Mouse (Mus musculus) midbrain, embryonic 11.5 days (tissue): ENCODE data around the gene Pld2. TPM values are rescaled to one million over a fixed set of nuclear protein-coding genes. Genes with fewer than 3 reads are reported as not detected.

ENCODE experiments used
- ATAC-seq: fragments of 200-750 bp; cut with Nextera tagmentation; 2 replicates; pipeline ENCODE4 v1.8.0; 2017; ENCODE audit warnings: moderate TSS enrichment, moderate library complexity; ENCODE audit not compliant: low FRiP score
- DNase-seq: peaks from one replicate; pipeline ENCODE4 v3.0.0; 2015; ENCODE audit warnings: low spot score; ENCODE audit errors: missing footprints
- H3K27ac ChIP-seq: fragments of 300-500 bp; sonication (generic); 2 replicates; pipeline ENCODE4 v1.5.1; 2014; ENCODE audit warnings: low read depth, low read length
- H3K27me3 ChIP-seq: fragments of 300-500 bp; sonication (generic); 2 replicates; pipeline ENCODE4 v1.6.1; 2014; ENCODE audit warnings: mild to moderate bottlenecking, low read length, moderate library complexity, mixed read lengths; ENCODE audit not compliant: control insufficient read depth, insufficient read depth
- H3K36me3 ChIP-seq: fragments of 300-500 bp; sonication (generic); 2 replicates; pipeline ENCODE4 v1.6.1; 2014; ENCODE audit warnings: mild to moderate bottlenecking, low read length, moderate library complexity, mixed read lengths; ENCODE audit not compliant: control insufficient read depth, insufficient read depth
- H3K4me1 ChIP-seq: fragments of 300-500 bp; sonication (generic); 2 replicates; pipeline ENCODE4 v1.6.1; 2014; ENCODE audit warnings: low read length; ENCODE audit not compliant: control insufficient read depth, insufficient read depth
- H3K4me2 ChIP-seq: fragments of 300-500 bp; sonication (generic); 2 replicates; pipeline ENCODE4 v1.6.1; 2014; ENCODE audit warnings: mild to moderate bottlenecking, moderate library complexity
- H3K4me3 ChIP-seq: fragments of 300-500 bp; sonication (generic); 2 replicates; pipeline ENCODE4 v1.5.1; 2014; ENCODE audit warnings: low read depth, low read length
- H3K9ac ChIP-seq: fragments of 300-500 bp; sonication (generic); 2 replicates; pipeline ENCODE4 v1.6.1; 2014; ENCODE audit warnings: low read length
- H3K9me3 ChIP-seq: fragments of 300-500 bp; sonication (generic); 2 replicates; pipeline ENCODE4 v1.6.1; 2016; ENCODE audit warnings: low read length; ENCODE audit not compliant: control insufficient read depth
- WGBS: fragments of 180-500 bp; shearing (Covaris S2); extraction: QIAGEN DNeasy Blood & Tissue Kit; methylation state at CpG from one replicate; pipeline ENCODE4 v1.1.7; 2014; 5-methylcytosine and 5-hydroxymethylcytosine counted together
- polyA plus RNA-seq: library from polyadenylated mRNA; unstranded; fragments of >200 nt; fragmentation: Nextera tagmentation; extraction: Ambion mirVana; gene quantifications from 2 replicates; pipeline ENCODE4 v1.2.1, GENCODE M21; 2014

The Pld2 gene
- polyA plus RNA-seq, 1 experiment from 2014 or later: 3.5 TPM

GRCm38 (mm10) chr11:70540928-70541327 lies 1.1 kb downstream of the Pld2 start:
- no peak overlapping the region for H3K27ac ChIP-seq
- H3K4me3 ChIP-seq: no peak overlapping the region
- no peaks in the 10 kb centered on the region for H3K36me3 ChIP-seq
- H3K9ac ChIP-seq: no peak overlapping the region
- no peaks in the 10 kb centered on the region for H3K9me3 ChIP-seq
- WGBS: 84% methylated on average over 7 of the region's 7 CpGs
- peak overlapping the region; percentile 82 for H3K4me2 ChIP-seq
- H3K4me1 ChIP-seq: 0 out of 2 replicates have a peak, but pooled peaks cover 3% of the 10 kb centered on the region
- DNase-seq: no peak
- H3K27me3 ChIP-seq: peaks cover 13% of the 10 kb centered on the region
- ATAC-seq: no peak

GRCm38 (mm10) chr11:70541415-70541814 lies 1.6 kb downstream of the Pld2 start:
- no peak for DNase-seq
- 79% methylated on average over 5 of the region's 5 CpGs for WGBS

GRCm38 (mm10) chr11:70544496-70544895 lies 4.6 kb downstream of the Pld2 start:
- Histone ChIP-seq H3K9ac (no peak overlapping the region), H3K9me3 (no peaks in the 10 kb centered on the region), H3K4me2 (no peak overlapping the region), H3K4me3 (no peak overlapping the region), H3K27ac (no peak overlapping the region), H3K27me3 (peaks cover 13% of the 10 kb centered on the region), H3K4me1 (0 out of 2 replicates have a peak, but pooled peaks cover 3% of the 10 kb centered on the region), H3K36me3 (no peaks in the 10 kb centered on the region)
- WGBS: 73% methylated on average over 7 of the region's 7 CpGs
- no peak for ATAC-seq
- no peak for DNase-seq

More at GRCm38 (mm10) chr11:70541415-70541814, 1.6 kb downstream of the Pld2 start:
- Histone ChIP-seq H3K9ac (no peak overlapping the region), H3K36me3 (no peaks in the 10 kb centered on the region), H3K27ac (no peak overlapping the region), H3K4me2 (no peak overlapping the region), H3K4me3 (no peak overlapping the region), H3K9me3 (no peaks in the 10 kb centered on the region), H3K4me1 (0 out of 2 replicates have a peak, but pooled peaks cover 3% of the 10 kb centered on the region), H3K27me3 (peaks cover 13% of the 10 kb centered on the region)
- ATAC-seq: no peak

DNA sequence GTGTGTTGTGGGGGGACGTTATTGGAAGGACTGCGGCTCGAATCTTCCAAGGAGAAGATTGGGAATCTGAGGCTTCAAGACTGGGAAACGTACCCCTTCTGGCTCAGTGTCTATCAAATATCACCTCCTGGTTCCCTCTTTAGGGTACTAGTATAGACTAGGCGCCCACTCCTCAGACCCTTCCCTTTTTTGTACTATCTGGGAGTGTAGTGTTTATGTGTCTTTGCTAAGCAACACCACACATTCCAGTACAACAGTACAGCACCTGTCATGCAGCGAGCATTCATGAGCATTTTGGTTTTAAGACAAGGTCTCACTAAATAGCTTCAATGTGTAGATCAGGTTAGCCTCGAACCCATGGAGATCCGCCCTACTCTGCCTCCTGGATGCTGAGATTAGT lies 11.7 kb downstream of the Pld2 start:
- ATAC-seq: no peak
- H3K9ac ChIP-seq: no peak overlapping the region
- no peak overlapping the region for H3K4me3 ChIP-seq
- no peak overlapping the region for H3K27ac ChIP-seq
- no peaks in the 10 kb centered on the region for H3K36me3 ChIP-seq
- 91% methylated on average over 8 of the region's 8 CpGs for WGBS
- H3K27me3 ChIP-seq: no peaks in the 10 kb centered on the region
- no peaks in the 10 kb centered on the region for H3K9me3 ChIP-seq
- peak; percentile 53 for DNase-seq
- no peaks in the 10 kb centered on the region for H3K4me1 ChIP-seq
- no peak overlapping the region for H3K4me2 ChIP-seq

- no peak for ATAC-seq
- H3K4me1 ChIP-seq: no peaks in the 10 kb centered on the region
- 29% methylated on average over 6 of the region's 7 CpGs for WGBS
Observed at GRCm38 (mm10) chr11:70553940-70554339, 14.1 kb downstream of the Pld2 start.

DNA sequence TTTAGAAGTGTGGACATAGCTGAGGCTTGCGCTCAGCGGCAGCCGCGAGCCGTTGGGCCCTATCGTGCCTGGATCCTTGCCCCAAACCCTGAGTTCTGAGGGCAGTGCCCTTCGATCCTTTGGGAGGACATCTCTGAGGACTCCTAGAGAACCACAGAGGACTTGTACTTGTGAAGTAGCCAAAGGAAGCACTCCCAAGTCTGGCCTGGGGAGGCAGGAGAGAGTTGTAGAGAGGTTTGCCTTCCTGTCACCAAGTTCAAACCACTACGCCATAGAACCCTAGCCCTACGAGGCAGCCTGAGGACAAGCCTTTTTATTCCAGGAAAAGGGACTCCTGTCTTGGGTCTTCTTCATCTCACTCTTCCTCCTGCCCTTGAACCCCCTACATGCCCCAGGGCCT lies 17.7 kb downstream of the Pld2 start:
- H3K4me3 ChIP-seq: no peak overlapping the region
- no peak overlapping the region for H3K27ac ChIP-seq
- no peak overlapping the region for H3K4me2 ChIP-seq
- ATAC-seq (no peak), DNase-seq (peak; percentile 67)
- H3K36me3 ChIP-seq: no peaks in the 10 kb centered on the region
- 90% methylated on average over 9 of the region's 9 CpGs for WGBS
- H3K4me1 ChIP-seq: peaks cover 3% of the 10 kb centered on the region; the same call in 1 of the 2 replicates
- no peaks in the 10 kb centered on the region for H3K9me3 ChIP-seq
- no peak overlapping the region for H3K9ac ChIP-seq
- H3K27me3 ChIP-seq: no peaks in the 10 kb centered on the region

More at GRCm38 (mm10) chr11:70553940-70554339, 14.1 kb downstream of the Pld2 start:
- H3K4me2 ChIP-seq: no peak overlapping the region
- no peaks in the 10 kb centered on the region for H3K27me3 ChIP-seq
- DNase-seq: peak; percentile 73
- H3K27ac ChIP-seq: no peak overlapping the region
- H3K9ac ChIP-seq: no peak overlapping the region
- H3K4me3 ChIP-seq: no peak overlapping the region
- no peaks in the 10 kb centered on the region for H3K36me3 ChIP-seq
- no peaks in the 10 kb centered on the region for H3K9me3 ChIP-seq

- 9% methylated on average over 2 of the region's 2 CpGs for WGBS
- ATAC-seq (peak; percentile 2; the same call in 1 of the 2 replicates), DNase-seq (no peak)
- Histone ChIP-seq H3K4me2 (peak overlapping the region; percentile 96), H3K4me3 (peak overlapping the region; percentile 86), H3K9ac (peak overlapping the region; percentile 81; the same call in 1 of the 2 replicates), H3K27me3 (no peaks in the 10 kb centered on the region), H3K9me3 (no peaks in the 10 kb centered on the region), H3K4me1 (peaks cover 16% of the 10 kb centered on the region), H3K27ac (peak overlapping the region; percentile 58; the same call in 1 of the 2 replicates), H3K36me3 (no peaks in the 10 kb centered on the region)
Observed at GRCm38 (mm10) chr11:70561937-70562286, 22.0 kb downstream of the Pld2 start.

GRCm38 (mm10) chr11:70562287-70562994 lies 22.6 kb downstream of the Pld2 start, which contains the start of gene Mink1:
Mink1 (plus strand) TSS chr11:70562881.
- Histone ChIP-seq H3K36me3 (no peaks in the 10 kb centered on the region), H3K9ac (peak within 1 kb of the TSS; percentile 81), H3K9me3 (no peaks in the 10 kb centered on the region), H3K4me1 (peaks cover 16% of the 10 kb centered on the region), H3K4me2 (peak within 1 kb of the TSS; percentile 96), H3K27me3 (no peaks in the 10 kb centered on the region), H3K4me3 (peak within 1 kb of the TSS; percentile 86), H3K27ac (peak within 1 kb of the TSS; percentile 58)
- WGBS: under 1% methylated on average over 51 of the region's 57 CpGs
- DNase-seq (peak; percentile 99), ATAC-seq (peak; percentile 93)

GRCm38 (mm10) chr11:70562995-70563469 lies 23.2 kb downstream of the Pld2 start:
- ATAC-seq (no peak; the same call in 1 of the 2 replicates), DNase-seq (no peak)
- Histone ChIP-seq H3K9ac (peak overlapping the region; percentile 81), H3K4me3 (peak overlapping the region; percentile 86), H3K4me1 (peaks cover 16% of the 10 kb centered on the region), H3K27me3 (no peaks in the 10 kb centered on the region), H3K36me3 (no peaks in the 10 kb centered on the region), H3K27ac (peak overlapping the region; percentile 58; the same call in 1 of the 2 replicates), H3K9me3 (no peaks in the 10 kb centered on the region), H3K4me2 (peak overlapping the region; percentile 96)
- 0% methylated on average over 31 of the region's 31 CpGs for WGBS
